Mouse (Mus musculus) cerebellum, adult 11-12 months (tissue): ENCODE results near the gene Brox.

ENCODE experiments used
- DNase-seq: peaks from one replicate; pipeline ENCODE4 v3.0.0; 2022

The Brox gene

DNA sequence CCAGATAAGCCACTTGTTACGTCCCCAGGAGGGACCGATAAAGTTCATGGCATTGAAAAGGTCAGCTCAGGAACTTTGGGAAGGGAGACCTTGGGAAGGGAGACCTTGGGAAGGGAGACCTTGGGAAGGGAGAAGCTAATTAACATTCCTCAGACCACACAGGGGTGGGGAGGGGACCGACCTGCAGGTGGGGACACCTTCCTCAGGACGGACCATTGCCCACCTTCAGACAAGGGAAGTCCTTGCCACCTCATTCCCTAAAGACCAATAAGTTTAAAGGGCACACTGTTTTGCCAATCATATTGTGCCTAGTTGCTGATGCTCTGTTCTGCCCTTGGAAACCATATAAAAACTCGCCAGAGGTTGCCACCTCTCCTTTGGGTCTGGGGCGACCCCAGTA, 29.4 kb downstream of the Brox start:
- no peak for DNase-seq

GRCm38 (mm10) chr1:183265921-183266467, 31.1 kb downstream of the Brox start:
- DNase-seq = no peak

DNA sequence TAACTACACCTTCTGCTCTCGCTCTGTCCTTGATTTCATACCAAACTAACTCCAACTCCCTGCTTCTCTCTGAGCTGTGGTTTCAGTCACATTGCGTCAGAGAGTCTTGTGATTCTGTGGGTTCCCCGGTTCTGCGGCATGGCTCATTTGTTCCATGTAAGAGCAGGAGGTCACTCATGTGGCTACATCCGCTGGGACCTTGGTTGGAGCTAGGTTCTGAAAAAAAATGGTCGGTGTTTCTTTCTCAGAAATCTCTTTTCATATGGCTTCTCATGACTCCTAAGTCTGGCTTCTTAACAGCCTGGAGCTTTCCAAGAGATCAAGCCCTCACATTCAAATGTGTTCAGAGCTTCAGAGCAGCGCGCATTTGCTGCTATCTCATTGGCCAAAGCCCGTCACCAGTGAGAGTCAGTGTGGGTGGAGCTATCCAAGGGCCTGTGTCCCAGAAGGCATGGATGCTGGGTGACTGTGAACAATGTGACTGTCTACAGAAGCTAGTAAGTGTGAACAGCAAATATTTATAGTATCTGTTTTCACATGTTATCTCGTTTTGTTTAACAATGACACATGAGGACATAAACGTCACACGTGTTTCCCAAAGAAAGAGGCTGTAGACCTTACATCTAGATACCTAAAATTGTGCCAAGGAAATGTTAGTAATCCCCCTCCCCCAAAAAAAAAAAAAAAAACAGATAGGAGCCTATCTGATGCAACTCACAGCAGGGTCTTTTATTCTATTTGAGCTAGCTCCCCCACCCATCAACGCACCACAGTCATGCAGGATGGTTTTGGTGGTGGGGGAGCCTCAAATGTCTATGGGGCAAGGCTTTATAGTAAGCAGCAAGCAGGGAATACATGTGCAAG, 32.7 kb downstream of the Brox start:
- DNase-seq = no peak

GRCm38 (mm10) chr1:183252574-183252973, 44.5 kb downstream of the Brox start:
- DNase-seq = no peak

GRCm38 (mm10) chr1:183251818-183252217, 45.3 kb downstream of the Brox start:
- no peak for DNase-seq

DNA sequence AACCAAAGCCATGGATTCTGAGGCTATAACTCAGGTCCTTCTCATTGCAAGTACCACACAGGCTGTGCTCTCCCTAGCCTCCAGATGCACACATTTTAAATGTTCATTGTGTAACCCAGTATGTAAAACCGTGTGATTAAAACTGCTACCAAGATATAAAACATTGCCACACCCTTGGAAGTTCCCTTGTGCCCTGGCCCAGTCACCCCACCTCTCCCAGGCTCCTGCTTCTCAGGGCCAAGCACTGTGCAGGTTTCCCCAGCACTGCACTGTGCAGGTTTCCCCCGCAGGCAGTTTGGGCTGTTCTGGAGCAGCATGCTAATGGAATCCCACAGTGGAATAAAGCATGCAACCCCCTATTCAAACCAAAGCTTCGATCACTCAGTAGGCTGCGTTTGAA, 46.5 kb downstream of the Brox start:
- no peak for DNase-seq

- DNase-seq = no peak
Measured at GRCm38 (mm10) chr1:183248144-183248543, 48.9 kb downstream of the Brox start.

DNA sequence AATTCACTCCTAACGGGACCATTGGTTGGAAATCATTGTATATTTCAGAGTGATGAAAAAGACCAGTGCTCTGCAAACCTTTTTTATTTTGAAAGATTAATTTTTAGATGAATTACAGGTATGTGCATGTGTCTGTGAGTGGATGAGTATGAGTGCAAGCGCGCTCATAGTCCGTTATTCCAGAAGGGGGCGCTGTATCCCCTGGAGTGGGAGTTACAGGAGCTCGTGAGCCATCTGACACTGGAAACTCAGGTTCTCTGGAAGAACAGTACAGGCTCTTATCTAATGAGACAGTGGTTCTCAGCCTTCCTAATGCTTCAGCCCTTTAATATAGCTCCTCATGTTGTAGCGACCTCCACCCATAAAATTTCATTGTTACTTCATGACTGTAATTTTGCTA, 53.8 kb downstream of the Brox start:
- DNase-seq = no peak

DNA sequence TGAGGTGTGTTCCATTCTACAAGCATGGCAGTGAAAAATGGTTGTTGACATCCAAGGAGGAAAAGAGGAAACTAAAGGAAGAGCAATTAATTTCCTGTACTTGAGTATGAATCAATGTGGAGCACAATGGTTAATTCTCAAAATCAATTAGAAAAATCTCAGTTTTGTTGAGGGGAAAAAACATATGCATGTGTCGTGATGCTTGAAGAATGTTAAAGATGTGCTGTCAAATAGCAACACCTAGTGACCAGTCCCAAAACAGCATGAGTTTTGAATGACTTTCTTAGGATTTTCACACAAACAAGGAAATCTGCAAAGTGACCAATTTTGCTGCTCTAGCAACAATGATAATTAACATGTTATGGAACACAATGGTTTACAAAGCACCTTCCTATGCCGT, 59.2 kb downstream of the Brox start:
- DNase-seq = no peak

DNA sequence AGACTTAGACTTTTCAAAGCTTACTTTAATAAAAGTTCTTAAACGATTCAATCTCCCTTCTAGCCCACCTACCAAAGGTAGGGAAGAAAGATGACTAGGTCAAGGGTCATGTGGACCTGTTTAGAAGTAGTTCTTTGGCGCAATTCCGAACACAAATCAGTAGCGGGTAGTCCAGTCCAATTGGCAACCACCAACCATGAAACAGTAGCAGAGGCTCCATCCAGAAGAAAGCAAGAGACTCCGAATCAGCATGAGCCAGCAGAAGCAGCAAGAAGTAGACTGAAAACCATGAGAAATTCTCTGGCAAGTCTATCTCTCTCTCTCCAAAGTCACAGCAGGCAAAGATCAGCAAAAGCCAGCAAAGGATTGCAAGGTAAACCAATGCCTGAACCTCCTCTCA, 60.6 kb downstream of the Brox start:
- DNase-seq = no peak

- DNase-seq = no peak
Measured at GRCm38 (mm10) chr1:183233679-183234174, 63.3 kb downstream of the Brox start.

GRCm38 (mm10) chr1:183232985-183233678, 63.9 kb downstream of the Brox start:
- DNase-seq = no peak

DNA sequence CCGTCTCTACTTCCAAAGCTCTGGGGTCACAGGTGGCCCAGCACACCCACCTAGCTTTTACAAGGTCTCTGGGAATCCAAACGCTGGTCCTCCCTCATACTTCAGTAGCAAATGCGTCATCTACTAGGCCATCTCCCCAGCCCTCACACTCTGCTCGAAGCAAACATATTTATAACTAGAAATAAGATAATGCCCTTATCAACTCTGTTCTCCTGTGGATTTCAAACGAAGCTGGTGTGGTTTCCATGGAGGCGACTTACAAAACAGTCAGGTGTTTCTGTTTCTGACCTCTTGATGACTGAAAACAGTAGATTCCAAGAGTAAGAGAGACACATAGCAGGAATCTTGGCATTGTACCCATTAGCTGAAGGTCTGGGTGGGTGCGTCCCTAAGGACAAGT, 69.6 kb downstream of the Brox start:
- DNase-seq = no peak
